Mouse (Mus musculus): ENCODE data around the gene Zmat5.
A peak's percentile ranks its signal among the peaks of the same experiment; 100 is the strongest.

DNA sequence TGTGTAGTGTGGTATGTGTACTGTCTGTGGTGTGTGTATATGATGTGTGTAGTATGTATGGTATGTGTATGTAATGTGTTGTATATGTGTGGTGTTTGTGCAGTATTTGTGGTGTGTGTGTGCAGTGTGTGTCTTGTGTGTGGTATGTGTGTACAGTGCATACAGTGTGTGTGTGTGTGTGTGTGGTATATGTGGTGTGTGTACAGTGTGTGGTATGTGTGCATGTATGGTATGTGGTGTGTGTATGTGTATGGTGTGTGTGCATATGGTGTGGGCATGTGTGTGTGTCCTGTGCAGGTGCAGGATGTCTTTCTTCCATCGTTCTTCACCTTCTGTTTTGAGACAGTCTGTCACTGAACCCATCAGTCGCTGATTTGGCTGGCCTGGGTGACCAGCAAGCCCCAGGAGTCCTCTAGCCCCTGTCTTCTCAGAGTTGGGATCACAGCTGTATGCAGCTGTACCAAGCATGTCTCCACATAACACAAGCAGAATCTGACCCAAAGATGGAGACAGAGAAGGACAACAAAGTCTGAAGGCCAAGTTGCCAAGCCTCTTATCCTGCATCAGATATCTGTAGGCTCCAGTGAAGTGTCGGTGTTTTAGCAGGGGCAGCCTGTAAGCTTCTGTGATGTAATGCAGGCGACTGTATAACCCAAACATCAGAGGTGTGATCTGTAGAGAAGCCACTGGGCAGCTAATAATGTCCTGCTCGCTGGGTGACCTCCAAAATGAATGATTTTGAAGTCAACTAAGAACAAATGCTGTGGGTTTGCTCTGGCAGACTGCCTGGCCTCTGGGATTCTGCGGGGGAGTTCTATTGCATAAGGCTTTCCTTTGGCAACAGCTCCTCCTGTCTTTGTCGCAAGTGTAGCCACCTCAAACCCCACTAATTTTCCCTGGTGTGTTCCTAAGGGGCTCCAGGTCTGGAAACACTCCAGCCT is 7.2 kb upstream of the Zmat5 start:
- TF ChIP-seq CTCF (IDR thresholded peaks at IDR 0.05; ENCODE audit: insufficient read depth, low read length) (peak; percentile 24; the same call in 1 of the 2 replicates), POLR2A (IDR thresholded peaks at IDR 0.05; ENCODE audit: borderline replicate concordance, extremely low read depth, low read depth, low read length) (no peak)
